In the genomic region with DNA sequence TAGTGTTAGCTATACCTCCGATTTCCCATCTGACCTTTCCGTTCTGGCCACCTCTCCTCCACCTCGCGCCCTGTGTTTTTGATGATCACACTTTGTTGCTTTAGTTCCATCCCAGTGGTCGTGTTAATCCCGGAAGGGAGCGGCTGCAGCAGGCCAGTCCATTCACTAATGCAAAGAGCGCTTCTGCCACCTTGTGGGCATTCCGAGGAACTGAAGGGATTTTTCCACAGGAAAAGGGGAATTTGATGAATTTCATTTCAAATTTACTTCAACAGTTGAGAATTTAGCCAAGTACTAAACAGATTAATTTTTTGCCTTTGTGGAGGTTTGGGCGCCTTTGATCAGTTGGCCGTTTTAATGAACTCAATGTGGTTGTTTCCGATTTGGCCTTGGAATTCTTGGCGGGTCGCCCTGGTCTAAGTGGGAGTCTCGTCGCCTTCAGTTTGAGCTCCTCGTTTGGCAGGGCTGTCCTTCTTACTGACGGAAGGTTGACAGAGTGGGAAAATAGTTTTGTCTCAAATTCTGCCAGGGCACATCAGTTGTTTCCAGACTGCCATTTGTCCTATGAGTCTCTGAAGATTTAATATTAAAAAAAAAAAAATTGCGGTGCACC, we compare ENCODE assay signal across 8 mouse cellular contexts.
DNase-seq lines count a peak whose midpoint lies in the region; ATAC-seq and TF ChIP-seq lines count a peak whose summit lies in the region.

No protein-coding gene starts in this region.

- peak; percentile 83; the same call in 1 of the 2 replicates for ATAC-seq in forebrain, embryonic 11.5 days (replicated peaks; ENCODE audit: low FRiP score)
- peak; percentile 55 for ATAC-seq in heart, embryonic 16.5 days (replicated peaks; ENCODE audit: extremely low read depth, insufficient read depth, low FRiP score)
- no peak for ATAC-seq in liver, embryonic 13.5 days (ENCODE audit: low read depth)
- ATAC-seq in neural tube, embryonic 14.5 days (ENCODE audit: low read depth): peak; percentile 92
- ATAC-seq in inflammation-experienced regulatory T-cells, adult 6 months: no peak

- peak; percentile 91 for TF ChIP-seq CTCF in E14TG2a.4 (conservative IDR thresholded peaks at IDR 0.05; ENCODE audit: low read length)
- TF ChIP-seq CTCF in brain, embryonic 14.5 days (IDR thresholded peaks at IDR 0.05; ENCODE audit: borderline replicate concordance, extremely low read depth, insufficient read depth, insufficient read length): peak; percentile 89

- H3K27me3 ChIP-seq in E14TG2a.4 (ENCODE audit: insufficient read depth, low read length): peaks cover 6% of the 10 kb centered on the region
- no peaks in the 10 kb centered on the region for H3K27me3 ChIP-seq in forebrain, embryonic 11.5 days (ENCODE audit: control insufficient read depth, insufficient read depth, low read length)
- H3K27me3 ChIP-seq in heart, embryonic 16.5 days (ENCODE audit: control insufficient read depth, insufficient read depth, low read length): no peaks in the 10 kb centered on the region
- no peaks in the 10 kb centered on the region for H3K27me3 ChIP-seq in liver, embryonic 13.5 days
- H3K27me3 ChIP-seq in neural tube, embryonic 14.5 days (ENCODE audit: control insufficient read depth, insufficient read depth, low read length): no peaks in the 10 kb centered on the region

- peak overlapping the region; percentile 5; the same call in 1 of the 2 replicates for H3K4me2 ChIP-seq in forebrain, embryonic 11.5 days (ENCODE audit: low read depth, low read length, severe bottlenecking)
- peak overlapping the region; percentile 66 for H3K4me2 ChIP-seq in heart, embryonic 16.5 days (ENCODE audit: low read depth, low read length)
- 0 out of 2 replicates have a peak overlapping the region, but pooled peaks have one; percentile 10 for H3K4me2 ChIP-seq in liver, embryonic 13.5 days
- peak overlapping the region; percentile 22; the same call in 1 of the 2 replicates for H3K4me2 ChIP-seq in neural tube, embryonic 14.5 days (ENCODE audit: low read depth, low read length)

- no peaks in the 10 kb centered on the region for H3K36me3 ChIP-seq in E14TG2a.4 (ENCODE audit: insufficient read depth, low read length)
- H3K36me3 ChIP-seq in forebrain, embryonic 11.5 days (ENCODE audit: control insufficient read depth, insufficient read depth, low read length): no peaks in the 10 kb centered on the region
- H3K36me3 ChIP-seq in heart, embryonic 16.5 days (ENCODE audit: control insufficient read depth, insufficient read depth): no peaks in the 10 kb centered on the region
- no peaks in the 10 kb centered on the region for H3K36me3 ChIP-seq in liver, embryonic 13.5 days
- H3K36me3 ChIP-seq in neural tube, embryonic 14.5 days (ENCODE audit: control insufficient read depth, insufficient read depth, low read length): no peaks in the 10 kb centered on the region

- no peak overlapping the region for H3K27ac ChIP-seq in forebrain, embryonic 11.5 days (ENCODE audit: low read depth, low read length)
- no peak overlapping the region for H3K27ac ChIP-seq in heart, embryonic 16.5 days (ENCODE audit: low read length)
- H3K27ac ChIP-seq in liver, embryonic 13.5 days: no peak overlapping the region
- no peak overlapping the region for H3K27ac ChIP-seq in neural tube, embryonic 14.5 days (ENCODE audit: low read depth, low read length)

- H3K9ac ChIP-seq in forebrain, embryonic 11.5 days (ENCODE audit: low read length): no peak overlapping the region
- H3K9ac ChIP-seq in heart, embryonic 16.5 days (ENCODE audit: low read length): peak overlapping the region; percentile 31; the same call in 1 of the 2 replicates
- H3K9ac ChIP-seq in liver, embryonic 13.5 days: no peak overlapping the region
- H3K9ac ChIP-seq in neural tube, embryonic 14.5 days (replicated peaks; ENCODE audit: low read depth, low read length): no peak overlapping the region

- H3K4me3 ChIP-seq in E14TG2a.4 (replicated peaks; ENCODE audit: low read length): no peak overlapping the region
- no peak overlapping the region for H3K4me3 ChIP-seq in forebrain, embryonic 11.5 days (ENCODE audit: low read depth, low read length)
- H3K4me3 ChIP-seq in heart, embryonic 16.5 days (ENCODE audit: low read length): peak overlapping the region; percentile 47
- no peak overlapping the region for H3K4me3 ChIP-seq in liver, embryonic 13.5 days (replicated peaks)
- no peak overlapping the region for H3K4me3 ChIP-seq in neural tube, embryonic 14.5 days (ENCODE audit: low read depth, low read length)

- peaks cover 9% of the 10 kb centered on the region for H3K4me1 ChIP-seq in E14TG2a.4 (replicated peaks; ENCODE audit: low read depth, low read length)
- H3K4me1 ChIP-seq in forebrain, embryonic 11.5 days (replicated peaks; ENCODE audit: control insufficient read depth, insufficient read depth, low read length): no peaks in the 10 kb centered on the region
- peaks cover 6% of the 10 kb centered on the region; the same call in 1 of the 2 replicates for H3K4me1 ChIP-seq in heart, embryonic 16.5 days (ENCODE audit: control insufficient read depth, insufficient read depth, low read length)
- H3K4me1 ChIP-seq in liver, embryonic 13.5 days (replicated peaks): no peaks in the 10 kb centered on the region
- no peaks in the 10 kb centered on the region for H3K4me1 ChIP-seq in neural tube, embryonic 14.5 days (ENCODE audit: control insufficient read depth, insufficient read depth, low read length)

- no peaks in the 10 kb centered on the region for H3K9me3 ChIP-seq in E14TG2a.4 (ENCODE audit: low read length)
- no peaks in the 10 kb centered on the region; the same call in 1 of the 2 replicates for H3K9me3 ChIP-seq in forebrain, embryonic 11.5 days (ENCODE audit: control insufficient read depth, low read length)
- no peaks in the 10 kb centered on the region for H3K9me3 ChIP-seq in heart, embryonic 16.5 days (replicated peaks; ENCODE audit: control insufficient read depth, low read length)
- no peaks in the 10 kb centered on the region for H3K9me3 ChIP-seq in liver, embryonic 13.5 days (replicated peaks)
- H3K9me3 ChIP-seq in neural tube, embryonic 14.5 days (ENCODE audit: control insufficient read depth, low read length): no peaks in the 10 kb centered on the region

- WGBS in forebrain, embryonic 11.5 days: 20% methylated on average over 19 of the region's 19 CpGs
- 11% methylated on average over 19 of the region's 19 CpGs for WGBS in heart, embryonic 16.5 days
- 20% methylated on average over 19 of the region's 19 CpGs for WGBS in liver, embryonic 13.5 days (ENCODE audit: insufficient replicate concordance)
- 17% methylated on average over 19 of the region's 19 CpGs for WGBS in neural tube, embryonic 14.5 days

- peak; percentile 85 for DNase-seq in brain, embryonic 14.5 days (ENCODE audit: low read depth)
- DNase-seq in forebrain, embryonic 11.5 days (ENCODE audit: low spot score): peak; percentile 81
- peak; percentile 65 to 74 for DNase-seq in kidney, postnatal 25 days
- peak; percentile 2 for DNase-seq in liver, embryonic 13.5 days

- no peak for TF ChIP-seq POLR2A in brain, embryonic 14.5 days (IDR thresholded peaks at IDR 0.05; ENCODE audit: borderline replicate concordance, extremely low read depth, insufficient read depth, insufficient read length, poor library complexity, severe bottlenecking)

Comparison
In these comparisons a context has a peak if more than half of its experiments do, and no peak if none do; other contexts are left out.
1. DNase-seq: peak in every context shown above with its lines; median percentile 85 in brain, embryonic 14.5 days; 81 in forebrain, embryonic 11.5 days; 70 in kidney, postnatal 25 days; 2 in liver, embryonic 13.5 days.
2. ATAC-seq: peak in forebrain, embryonic 11.5 days (single experiment), heart, embryonic 16.5 days (single experiment) and neural tube, embryonic 14.5 days (single experiment); none in liver, embryonic 13.5 days (single experiment) and inflammation-experienced regulatory T-cells, adult 6 months (single experiment).
3. H3K4me2 ChIP-seq: peak in every context shown above with its lines; median percentile 66 in heart, embryonic 16.5 days; 22 in neural tube, embryonic 14.5 days; 10 in liver, embryonic 13.5 days; 5 in forebrain, embryonic 11.5 days.